Mouse (Mus musculus): ENCODE data around the gene Msmb.
"Not testable (repeated sequence)": the region's sequence is repeated elsewhere in the genome, so short reads cannot be mapped to it uniquely, and the experiment has no call there.

Gene Msmb

DNA sequence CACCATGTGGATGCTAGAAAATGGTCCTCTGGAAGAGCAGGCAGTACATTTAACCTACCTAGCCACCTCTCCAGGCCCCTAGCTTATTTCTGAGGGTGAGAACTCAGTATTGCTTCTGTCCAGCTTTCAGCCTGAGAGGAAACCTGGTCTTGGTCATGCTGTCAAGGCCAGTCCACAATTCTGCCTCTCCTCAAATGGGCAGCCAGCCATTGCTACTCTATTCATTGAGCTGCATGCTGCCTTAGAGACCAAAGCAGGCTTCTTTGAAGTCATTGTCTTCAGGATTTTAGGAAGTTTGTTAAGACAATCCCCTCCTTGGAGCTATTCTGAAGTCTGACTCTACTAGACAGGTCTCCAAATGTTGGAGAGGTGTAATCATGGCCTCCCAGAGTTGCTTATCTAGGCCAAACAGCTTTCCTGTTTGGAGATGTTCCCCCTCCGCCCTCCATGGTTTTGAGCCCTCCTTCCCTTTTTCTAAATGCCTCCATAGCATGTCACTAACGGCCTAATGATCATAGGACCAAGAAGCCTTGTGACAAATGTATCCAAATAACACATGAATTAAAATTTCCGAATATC, 26.9 kb downstream of the Msmb start:
- in situ Hi-C loops (cut with MboI, MseI) = loop anchor here (25.0 kb wide), 1 partner anchor 1156 kb away; the partner anchor contains the start of genes Glt8d1, Gnl3, Pbrm1 and Spcs1

DNA sequence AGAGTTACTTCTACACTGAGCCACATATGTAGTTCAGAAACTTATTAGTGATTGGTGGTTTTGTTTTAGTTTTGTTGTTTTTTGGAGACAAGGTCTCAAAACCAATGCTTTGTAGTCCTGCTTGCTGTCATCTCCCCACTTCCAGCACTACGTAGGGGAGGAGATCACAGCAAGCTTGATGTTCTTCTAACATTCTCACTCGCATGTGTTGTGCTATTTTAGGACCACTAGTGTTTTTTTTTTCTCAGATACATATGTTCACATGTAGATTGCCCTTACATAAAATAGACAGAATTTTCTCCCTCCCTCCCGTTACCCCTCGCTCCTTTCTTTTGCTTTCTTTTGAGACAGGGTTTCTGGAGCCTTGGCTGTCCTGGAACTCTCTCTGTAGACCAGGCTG, 28.3 kb downstream of the Msmb start:
- in situ Hi-C loops (cut with MboI, MseI) = loop anchor here (25.0 kb wide), 1 partner anchor 1158 kb away; the partner anchor contains the start of genes Glt8d1, Gnl3, Pbrm1 and Spcs1

DNA sequence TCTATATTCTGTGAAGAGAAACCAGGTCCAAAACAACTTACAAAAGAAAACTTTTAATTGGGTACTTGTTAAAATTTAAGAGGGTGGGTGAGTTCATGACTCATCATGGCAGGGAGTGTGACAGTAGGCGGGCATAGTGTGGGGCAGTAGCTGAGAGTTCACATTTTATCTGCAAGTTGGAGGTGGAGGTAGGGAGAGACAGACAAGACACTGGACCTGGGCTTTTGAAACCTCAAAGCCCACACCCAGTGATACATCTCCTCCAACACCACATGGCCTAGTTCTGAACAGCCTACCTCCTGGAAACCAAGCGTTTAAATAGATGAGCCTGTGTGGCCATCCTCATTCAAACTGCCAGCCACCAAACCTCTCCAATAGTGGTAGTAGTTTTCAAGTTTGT, 33.5 kb downstream of the Msmb start:
- in situ Hi-C loops (cut with MboI, MseI) = no loop called here

DNA sequence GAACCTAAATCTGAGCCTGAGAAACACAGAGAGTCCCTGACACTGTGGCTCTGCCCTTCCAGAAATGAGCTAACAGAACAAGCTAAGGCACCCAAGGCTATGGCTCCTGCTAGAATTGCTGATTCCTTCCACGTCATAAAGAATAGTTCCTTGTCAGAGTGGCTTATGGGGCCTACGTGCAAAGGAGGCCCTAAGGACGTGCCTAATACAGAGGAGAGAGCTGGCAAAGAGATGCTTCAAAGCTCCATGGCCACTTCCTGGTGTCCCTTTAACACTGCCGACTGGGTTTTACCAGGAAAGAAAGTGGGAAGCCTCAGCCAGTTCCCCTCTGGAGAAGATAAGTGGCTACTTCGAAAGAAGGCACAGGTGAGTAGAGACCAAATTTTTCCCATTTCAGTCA, 34.8 kb downstream of the Msmb start:
- in situ Hi-C loops (cut with MboI, MseI) = not testable (repeated sequence)

DNA sequence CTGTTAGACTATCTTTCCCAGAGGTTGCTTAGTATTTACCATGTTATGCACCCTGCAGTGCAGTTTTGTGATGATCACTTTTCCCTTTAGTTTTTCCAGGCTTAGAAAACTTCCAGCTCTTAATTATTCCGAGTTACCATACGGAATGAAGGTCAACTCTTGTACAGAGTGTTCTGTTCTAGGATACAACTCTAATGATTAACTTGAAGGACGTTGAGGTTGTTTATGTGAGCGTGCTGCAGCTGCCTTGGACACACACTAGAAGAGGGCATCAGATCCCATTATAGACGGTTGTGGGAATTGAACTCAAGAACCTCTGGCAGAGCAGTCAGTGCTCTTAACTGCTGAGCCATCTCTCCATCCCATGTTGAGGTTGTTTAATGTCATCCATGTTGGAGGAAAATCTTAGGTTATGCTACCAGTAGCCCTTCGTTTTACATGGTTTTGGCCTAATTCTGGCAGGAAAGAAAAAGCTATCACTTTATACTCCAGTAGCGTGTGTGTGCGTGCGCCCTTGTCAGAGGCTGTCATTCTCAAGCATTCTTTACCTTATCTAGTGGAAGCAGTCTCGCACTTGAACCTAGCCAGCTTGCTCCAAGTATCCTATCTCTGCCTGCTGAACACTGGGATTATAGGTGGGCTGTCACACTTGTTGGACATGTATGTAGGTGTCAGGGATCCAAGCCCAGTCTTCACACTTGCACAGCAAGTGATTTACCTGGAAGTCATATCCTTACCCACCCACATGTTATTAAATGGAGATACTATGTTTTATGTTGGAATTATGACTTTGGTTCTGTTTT, 37.8 kb downstream of the Msmb start:
- in situ Hi-C loops (cut with MboI, MseI) = no loop called here

DNA sequence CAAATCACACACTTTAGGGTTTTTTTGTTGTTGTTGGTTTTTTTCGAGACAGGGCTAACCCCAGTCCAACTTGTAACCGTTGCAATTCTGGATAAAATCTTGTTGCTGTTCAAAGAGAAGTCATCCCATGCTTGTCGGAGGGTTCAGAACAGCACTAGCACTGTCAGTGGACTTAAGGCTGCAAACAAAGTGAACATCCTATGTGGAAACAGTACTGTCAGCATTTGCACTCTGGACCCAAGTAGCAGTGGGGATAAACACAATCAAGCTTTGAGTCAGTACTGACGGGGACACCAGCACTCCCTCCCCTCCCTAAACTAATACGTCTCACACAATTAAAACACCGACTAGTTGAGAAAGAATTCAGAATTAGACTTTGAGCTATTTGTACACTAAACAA, 39.0 kb downstream of the Msmb start:
- in situ Hi-C loops (cut with MboI, MseI) = no loop called here

DNA sequence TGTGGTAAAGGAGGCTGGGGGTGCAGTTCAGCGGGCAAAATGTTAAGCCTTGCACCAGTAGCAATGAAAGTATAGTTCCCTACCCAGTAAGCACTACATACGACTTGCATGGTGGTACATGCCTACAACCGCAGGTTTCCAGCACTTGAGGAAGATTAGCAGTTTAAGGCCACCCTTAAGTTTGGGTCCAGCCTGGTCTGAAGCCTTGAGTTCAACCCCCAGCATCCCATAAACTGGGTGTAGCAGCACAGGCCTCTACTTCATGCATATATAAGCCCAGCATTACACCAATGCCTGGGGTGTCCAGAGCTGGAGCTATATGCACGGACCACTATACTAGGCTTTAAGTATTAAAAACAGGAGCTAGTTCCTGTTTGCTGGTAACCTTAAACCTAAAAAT, 42.0 kb downstream of the Msmb start:
- in situ Hi-C loops (cut with MboI, MseI) = no loop called here

DNA sequence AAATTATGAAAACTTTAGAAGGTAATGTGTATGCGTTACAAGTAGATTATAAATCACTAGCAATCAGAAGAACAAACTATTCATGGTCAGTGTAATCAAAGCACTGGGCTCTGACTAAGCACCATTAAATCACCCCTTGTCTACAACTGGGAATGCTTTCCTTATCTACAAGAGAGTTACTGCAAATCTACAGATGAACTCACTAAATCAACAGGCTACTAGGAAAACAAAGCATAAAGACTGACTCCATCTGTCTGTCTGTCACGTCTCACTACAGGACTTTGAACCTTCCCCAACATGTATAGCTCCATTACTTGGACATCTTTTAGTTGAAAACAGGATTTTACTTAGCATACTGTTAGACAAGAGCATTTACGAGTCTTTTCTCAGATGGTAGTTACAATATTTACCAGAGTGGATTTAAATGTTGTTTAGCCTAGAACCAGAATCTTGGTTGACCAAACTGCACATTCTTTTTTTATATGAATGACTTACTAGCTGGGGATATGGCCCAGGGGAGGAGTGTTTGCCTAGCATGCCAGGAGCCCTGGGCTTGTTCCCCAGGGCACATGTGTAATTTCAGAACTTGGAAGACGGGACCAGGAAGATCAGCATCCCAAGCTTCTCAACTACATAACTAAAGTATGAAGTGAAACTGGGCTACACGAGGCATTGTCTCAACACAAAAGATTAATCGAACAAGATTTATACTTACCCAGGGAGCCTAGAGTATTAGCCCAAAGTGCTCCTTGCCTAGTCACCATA, 49.0 kb downstream of the Msmb start:
- in situ Hi-C loops (cut with MboI, MseI) = no loop called here

DNA sequence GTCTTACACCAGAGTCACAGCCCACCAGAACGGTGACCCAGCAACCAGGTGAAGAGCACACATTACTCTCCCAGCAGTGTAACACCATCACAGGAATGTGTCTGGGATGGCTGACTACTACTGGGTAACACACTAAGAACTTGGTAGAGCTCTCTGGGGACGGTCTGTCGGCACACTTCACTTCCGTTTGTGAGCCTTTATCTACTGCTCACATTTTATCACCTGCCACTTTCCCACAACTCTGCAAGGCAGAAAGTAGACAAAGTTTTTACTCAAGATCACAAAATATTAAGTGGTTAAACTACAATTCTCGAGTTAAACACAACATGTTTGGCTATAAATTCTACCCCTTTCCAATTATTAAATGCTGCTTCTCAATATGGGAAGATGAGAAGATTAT, 50.1 kb downstream of the Msmb start:
- in situ Hi-C loops (cut with MboI, MseI) = no loop called here

DNA sequence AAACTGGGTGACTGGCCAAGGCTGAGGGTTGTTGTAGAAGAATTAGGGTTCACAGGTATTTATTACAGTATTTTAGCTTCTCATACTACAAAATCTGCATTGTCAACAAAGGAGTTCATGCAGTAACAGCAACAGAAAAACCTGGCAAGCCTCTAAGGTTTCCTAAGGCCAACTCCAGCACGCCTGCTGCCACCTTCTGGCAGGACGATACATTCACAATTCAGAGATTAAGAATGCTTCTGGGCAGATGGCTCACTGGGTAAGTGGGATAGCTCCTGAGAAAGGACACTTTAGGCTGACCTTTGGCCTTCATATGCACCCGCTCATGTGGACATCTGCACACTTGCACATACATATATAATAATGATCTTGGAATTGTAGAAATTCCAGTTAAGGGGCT, 50.6 kb downstream of the Msmb start:
- in situ Hi-C loops (cut with MboI, MseI) = no loop called here

DNA sequence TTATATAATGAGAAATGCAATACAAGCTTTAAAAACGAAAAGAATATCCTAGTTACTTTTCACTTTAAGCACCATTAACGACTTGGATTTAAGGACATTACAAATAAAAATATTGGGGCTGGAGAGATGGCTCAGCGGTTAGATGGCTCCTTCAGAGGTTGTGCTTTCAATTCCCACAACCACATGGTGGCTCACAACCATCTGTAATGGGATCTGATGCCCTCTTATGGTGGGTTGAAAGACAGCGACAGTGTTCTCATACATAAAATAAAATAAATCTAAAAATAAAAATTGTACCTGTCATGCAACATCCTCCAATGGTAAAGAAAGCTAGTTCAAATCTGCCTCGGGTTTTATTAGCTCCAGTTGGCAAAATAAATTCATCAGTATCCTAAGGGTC, 51.7 kb downstream of the Msmb start:
- in situ Hi-C loops (cut with MboI, MseI) = not testable (repeated sequence)

DNA sequence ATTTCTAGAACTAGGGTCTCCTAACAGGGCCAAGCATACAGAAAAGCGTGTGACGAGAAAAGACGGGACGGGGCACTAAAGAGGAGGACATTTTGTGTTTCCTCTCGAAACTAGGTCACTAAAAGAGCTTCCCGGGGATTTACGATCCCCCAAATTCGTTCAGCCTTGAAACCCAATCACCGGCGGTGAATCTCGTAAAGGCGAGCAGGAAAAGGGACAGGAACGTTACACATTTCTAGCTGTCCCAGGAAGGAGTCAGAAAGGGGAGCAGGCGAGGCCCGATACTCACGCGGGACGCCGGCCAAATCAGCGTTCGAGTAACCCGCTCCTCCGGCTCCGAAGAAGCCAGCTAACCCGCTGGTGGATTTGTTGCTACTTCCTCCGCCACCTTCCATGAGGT, 59.5 kb downstream of the Msmb start:
- in situ Hi-C loops (cut with MboI, MseI) = no loop called here

DNA sequence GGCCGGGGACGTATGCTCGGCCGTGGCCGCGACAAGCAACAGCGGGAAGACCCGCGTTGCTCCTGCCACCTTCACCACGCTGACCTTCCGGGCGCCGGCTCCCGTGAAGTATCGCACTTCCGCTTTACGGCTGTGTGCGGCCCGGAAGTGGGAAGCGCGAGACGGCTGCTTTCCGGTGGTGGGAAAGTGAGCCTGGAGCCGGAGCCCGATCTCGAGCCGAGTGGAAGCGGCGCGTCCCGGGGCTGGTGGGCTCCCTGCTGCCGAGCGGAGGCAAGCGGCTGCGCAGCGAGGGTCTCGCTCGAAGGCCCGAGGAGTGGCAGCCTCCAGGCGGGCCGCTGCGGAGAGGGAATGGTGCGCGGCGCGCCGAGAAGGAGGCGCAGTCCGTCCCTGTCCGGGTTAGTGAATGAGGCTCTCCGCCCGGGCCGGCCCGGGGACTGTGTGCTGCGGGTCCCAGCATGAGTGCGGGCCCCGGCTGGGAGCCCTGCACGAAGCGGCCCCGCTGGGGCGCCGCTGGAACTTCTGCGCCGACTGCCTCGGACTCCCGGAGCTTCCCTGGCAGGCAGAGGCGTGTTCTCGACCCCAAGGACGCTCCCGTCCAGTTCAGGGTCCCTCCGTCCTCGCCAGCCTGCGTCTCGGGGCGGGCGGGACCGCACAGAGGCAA, 60.1 kb downstream of the Msmb start, which contains the start of the genes Timm23 and Parg:
Timm23 (minus strand) TSS at position 108 of the 661 bp plus-strand sequence.
Parg (plus strand) TSS at position 159 of the 661 bp plus-strand sequence.
- in situ Hi-C loops (cut with MboI, MseI) = no loop called here

Measured in T-helper 2 cell (primary cell).